Mouse (Mus musculus): ENCODE data around the gene Tiam1. TPM values are rescaled to one million over a fixed set of nuclear protein-coding genes. Genes with fewer than 3 reads are reported as not detected.

Tiam1 gene
- polyA plus RNA-seq, 1 experiment from 2014 or later, result 18.6 TPM

GRCm38 (mm10) chr16:89985702-89986481 lies 157.7 kb downstream of the Tiam1 start:
- 59% methylated on average over 20 of the region's 20 CpGs for WGBS
- no peaks in the 10 kb centered on the region for H3K27me3 ChIP-seq
- no peak overlapping the region for H3K9ac ChIP-seq
- H3K36me3 ChIP-seq, result no peaks in the 10 kb centered on the region
- ATAC-seq (replicated peaks; ENCODE audit: low FRiP score), result peak; percentile 63
- H3K4me1 ChIP-seq, result peaks cover 17% of the 10 kb centered on the region
- H3K9me3 ChIP-seq (replicated peaks), result no peaks in the 10 kb centered on the region
- no peak overlapping the region for H3K4me3 ChIP-seq (replicated peaks)
- no peak overlapping the region for H3K27ac ChIP-seq
- H3K4me2 ChIP-seq, result no peak overlapping the region

- no peak overlapping the region for H3K4me2 ChIP-seq
- H3K9ac ChIP-seq, result no peak overlapping the region
- ATAC-seq (replicated peaks; ENCODE audit: low FRiP score), result no peak
- WGBS, result 90% methylated on average over 11 of the region's 11 CpGs
- H3K36me3 ChIP-seq, result no peaks in the 10 kb centered on the region
- no peaks in the 10 kb centered on the region for H3K9me3 ChIP-seq (replicated peaks)
- no peak overlapping the region for H3K27ac ChIP-seq
- no peaks in the 10 kb centered on the region for H3K4me1 ChIP-seq
- no peak overlapping the region for H3K4me3 ChIP-seq (replicated peaks)
- no peaks in the 10 kb centered on the region for H3K27me3 ChIP-seq
These were observed 163.4 kb downstream of the Tiam1 start for GRCm38 (mm10) chr16:89980075-89980744.

GRCm38 (mm10) chr16:89975441-89975840 lies 168.1 kb downstream of the Tiam1 start:
- H3K27me3 ChIP-seq, result no peaks in the 10 kb centered on the region
- H3K4me3 ChIP-seq (replicated peaks), result no peak overlapping the region
- no peaks in the 10 kb centered on the region for H3K36me3 ChIP-seq
- ATAC-seq (replicated peaks; ENCODE audit: low FRiP score), result no peak
- H3K4me1 ChIP-seq, result peaks cover 10% of the 10 kb centered on the region; the same call in 1 of the 2 replicates
- H3K9me3 ChIP-seq (replicated peaks), result no peaks in the 10 kb centered on the region
- H3K4me2 ChIP-seq, result no peak overlapping the region
- no peak overlapping the region for H3K27ac ChIP-seq
- 90% methylated on average over 9 of the region's 9 CpGs for WGBS
- H3K9ac ChIP-seq, result no peak overlapping the region

GRCm38 (mm10) chr16:89973814-89974712 lies 169.5 kb downstream of the Tiam1 start:
- no peak overlapping the region for H3K4me2 ChIP-seq
- H3K9me3 ChIP-seq (replicated peaks), result no peaks in the 10 kb centered on the region
- H3K4me1 ChIP-seq, result peaks cover 10% of the 10 kb centered on the region; the same call in 1 of the 2 replicates
- H3K36me3 ChIP-seq, result no peaks in the 10 kb centered on the region
- H3K27me3 ChIP-seq, result no peaks in the 10 kb centered on the region
- H3K4me3 ChIP-seq (replicated peaks), result no peak overlapping the region
- 51% methylated on average over 16 of the region's 16 CpGs for WGBS
- H3K9ac ChIP-seq, result no peak overlapping the region
- ATAC-seq (replicated peaks; ENCODE audit: low FRiP score), result peak; percentile 35; the same call in 1 of the 2 replicates
- H3K27ac ChIP-seq, result no peak overlapping the region

- Histone ChIP-seq H3K27me3 (no peaks in the 10 kb centered on the region), H3K4me3 (replicated peaks) (no peak overlapping the region), H3K9ac (no peak overlapping the region), H3K4me2 (no peak overlapping the region), H3K27ac (no peak overlapping the region), H3K4me1 (peaks cover 12% of the 10 kb centered on the region; the same call in 1 of the 2 replicates), H3K9me3 (replicated peaks) (no peaks in the 10 kb centered on the region), H3K36me3 (no peaks in the 10 kb centered on the region)
- no peak for ATAC-seq (replicated peaks; ENCODE audit: low FRiP score)
- WGBS, result 86% methylated on average over 15 of the region's 15 CpGs
These were observed 170.6 kb downstream of the Tiam1 start for GRCm38 (mm10) chr16:89972854-89973487.

- H3K9me3 ChIP-seq (replicated peaks), result no peaks in the 10 kb centered on the region
- 86% methylated on average over 6 of the region's 6 CpGs for WGBS
These were observed 171.6 kb downstream of the Tiam1 start for GRCm38 (mm10) chr16:89972018-89972417.

GRCm38 (mm10) chr16:89968058-89968457 lies 175.5 kb downstream of the Tiam1 start:
- ATAC-seq (replicated peaks; ENCODE audit: low FRiP score), result no peak
- WGBS, result 71% methylated on average over 6 of the region's 6 CpGs
- H3K27me3 ChIP-seq, result no peaks in the 10 kb centered on the region
- no peak overlapping the region for H3K27ac ChIP-seq
- 0 out of 2 replicates have a peak, but pooled peaks cover 3% of the 10 kb centered on the region for H3K4me1 ChIP-seq
- no peak overlapping the region for H3K4me3 ChIP-seq (replicated peaks)
- H3K36me3 ChIP-seq, result no peaks in the 10 kb centered on the region
- H3K9me3 ChIP-seq (replicated peaks), result no peaks in the 10 kb centered on the region
- H3K4me2 ChIP-seq, result no peak overlapping the region
- H3K9ac ChIP-seq, result no peak overlapping the region

More at GRCm38 (mm10) chr16:89972018-89972417, 171.6 kb downstream of the Tiam1 start:
- peaks cover 12% of the 10 kb centered on the region; the same call in 1 of the 2 replicates for H3K4me1 ChIP-seq
- 0 out of 2 replicates have a peak, but pooled peaks have one; percentile 45 for ATAC-seq (replicated peaks; ENCODE audit: low FRiP score)
- no peak overlapping the region for H3K9ac ChIP-seq
- no peak overlapping the region for H3K27ac ChIP-seq
- no peaks in the 10 kb centered on the region for H3K36me3 ChIP-seq
- H3K4me3 ChIP-seq (replicated peaks), result no peak overlapping the region
- no peaks in the 10 kb centered on the region for H3K27me3 ChIP-seq
- H3K4me2 ChIP-seq, result no peak overlapping the region

GRCm38 (mm10) chr16:89962876-89963275 lies 180.7 kb downstream of the Tiam1 start:
- no peaks in the 10 kb centered on the region for H3K27me3 ChIP-seq
- no peak overlapping the region for H3K9ac ChIP-seq
- no peak for ATAC-seq (replicated peaks; ENCODE audit: low FRiP score)
- no peak overlapping the region for H3K4me2 ChIP-seq
- H3K36me3 ChIP-seq, result no peaks in the 10 kb centered on the region
- H3K27ac ChIP-seq, result no peak overlapping the region
- no peaks in the 10 kb centered on the region for H3K9me3 ChIP-seq (replicated peaks)
- peaks cover 35% of the 10 kb centered on the region for H3K4me1 ChIP-seq
- no peak overlapping the region for H3K4me3 ChIP-seq (replicated peaks)
- 91% methylated on average over 14 of the region's 14 CpGs for WGBS

GRCm38 (mm10) chr16:89960904-89961303 lies 182.7 kb downstream of the Tiam1 start:
- peak overlapping the region; percentile 90 for H3K4me2 ChIP-seq
- no peak; the same call in 1 of the 2 replicates for ATAC-seq (replicated peaks; ENCODE audit: low FRiP score)
- H3K4me3 ChIP-seq (replicated peaks), result peak overlapping the region; percentile 50
- no peak overlapping the region for H3K27ac ChIP-seq
- H3K4me1 ChIP-seq, result peaks cover 41% of the 10 kb centered on the region
- H3K9ac ChIP-seq, result no peak overlapping the region
- H3K27me3 ChIP-seq, result no peaks in the 10 kb centered on the region
- 13% methylated on average over 7 of the region's 8 CpGs for WGBS
- H3K36me3 ChIP-seq, result no peaks in the 10 kb centered on the region
- no peaks in the 10 kb centered on the region for H3K9me3 ChIP-seq (replicated peaks)

GRCm38 (mm10) chr16:89960186-89960878 lies 183.2 kb downstream of the Tiam1 start:
- no peaks in the 10 kb centered on the region for H3K9me3 ChIP-seq (replicated peaks)
- H3K36me3 ChIP-seq, result no peaks in the 10 kb centered on the region
- peak overlapping the region; percentile 50 for H3K4me3 ChIP-seq (replicated peaks)
- peak overlapping the region; percentile 52 for H3K9ac ChIP-seq
- WGBS, result 0% methylated on average over 33 of the region's 33 CpGs
- H3K27me3 ChIP-seq, result no peaks in the 10 kb centered on the region
- peaks cover 41% of the 10 kb centered on the region for H3K4me1 ChIP-seq
- peak overlapping the region; percentile 90 for H3K4me2 ChIP-seq
- H3K27ac ChIP-seq, result peak overlapping the region; percentile 76
- ATAC-seq (replicated peaks; ENCODE audit: low FRiP score), result peak; percentile 73

GRCm38 (mm10) chr16:89958982-89959381 lies 184.6 kb downstream of the Tiam1 start:
- H3K4me3 ChIP-seq (replicated peaks), result 0 out of 2 replicates have a peak overlapping the region, but pooled peaks have one; percentile 4
- H3K9ac ChIP-seq, result no peak overlapping the region
- WGBS, result 22% methylated on average over 12 of the region's 12 CpGs
- peak overlapping the region; percentile 90 for H3K4me2 ChIP-seq
- H3K36me3 ChIP-seq, result no peaks in the 10 kb centered on the region
- H3K9me3 ChIP-seq (replicated peaks), result no peaks in the 10 kb centered on the region
- H3K27ac ChIP-seq, result no peak overlapping the region
- H3K4me1 ChIP-seq, result peaks cover 43% of the 10 kb centered on the region
- peak; percentile 61 for ATAC-seq (replicated peaks; ENCODE audit: low FRiP score)
- no peaks in the 10 kb centered on the region for H3K27me3 ChIP-seq
